Mouse (Mus musculus): ENCODE data around the gene Rab11fip4.

Gene Rab11fip4

DNA sequence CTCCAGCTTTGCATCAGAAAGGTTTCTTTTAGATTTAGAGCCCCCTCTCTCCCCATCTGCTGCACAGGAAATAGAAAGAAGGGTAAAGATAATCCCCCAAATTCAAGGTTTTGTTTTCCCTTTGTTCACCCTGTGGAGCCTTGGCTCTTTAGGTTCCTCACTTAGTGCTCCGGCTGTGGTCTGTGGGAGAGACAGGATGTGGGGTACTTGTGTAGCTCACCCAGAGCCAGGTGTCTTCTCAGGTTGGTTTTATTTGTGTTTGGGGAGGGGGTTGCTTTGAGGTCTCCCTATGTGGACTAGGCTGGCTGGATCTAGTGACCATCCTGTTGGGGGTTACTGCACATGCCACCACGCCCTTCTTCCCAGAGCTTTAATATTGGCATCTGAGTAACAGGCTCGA, 23.9 kb downstream of the Rab11fip4 start:
- DNase-seq (ENCODE audit: low spot score) = no peak

DNA sequence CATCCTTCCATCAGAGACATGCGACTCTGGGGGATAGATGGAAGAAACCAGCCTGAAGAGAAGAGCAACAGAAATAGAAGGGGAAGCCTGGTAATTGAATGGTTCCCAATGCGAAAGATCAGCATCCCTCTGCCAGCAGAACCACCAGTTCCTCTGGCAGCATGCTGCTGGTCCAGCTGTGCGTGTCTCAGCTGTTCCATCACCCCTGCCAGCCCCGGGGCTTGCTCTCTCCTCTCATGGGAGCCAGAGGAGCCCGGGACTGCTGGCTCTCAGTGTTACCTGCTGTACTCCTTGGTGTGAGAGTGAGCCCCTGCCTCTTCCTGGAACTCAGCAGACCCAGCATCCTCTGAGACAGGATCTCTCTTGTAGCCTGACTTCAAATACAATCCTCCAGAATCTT, 24.9 kb downstream of the Rab11fip4 start:
- DNase-seq (ENCODE audit: low spot score) = no peak

DNA sequence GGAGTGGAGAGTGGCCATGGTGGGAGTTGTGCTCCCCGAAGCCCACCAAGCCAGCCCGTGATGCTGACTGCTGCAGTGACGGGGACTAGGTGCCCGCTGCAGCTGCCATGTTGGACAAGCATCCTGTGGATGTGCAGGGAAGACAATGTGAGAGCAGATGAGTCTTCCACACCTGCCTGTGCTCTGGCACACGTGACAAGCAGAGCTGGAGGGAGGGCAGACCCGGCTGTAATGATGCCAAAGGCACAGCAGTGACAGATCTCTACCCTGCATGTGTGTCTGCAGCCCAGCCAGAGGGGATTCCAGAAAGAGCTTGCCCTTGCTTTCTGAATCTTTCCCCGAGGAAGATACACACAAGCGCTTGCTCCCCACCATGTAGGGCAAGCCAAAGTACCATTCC, 27.0 kb downstream of the Rab11fip4 start:
- no peak for DNase-seq (ENCODE audit: low spot score)

DNA sequence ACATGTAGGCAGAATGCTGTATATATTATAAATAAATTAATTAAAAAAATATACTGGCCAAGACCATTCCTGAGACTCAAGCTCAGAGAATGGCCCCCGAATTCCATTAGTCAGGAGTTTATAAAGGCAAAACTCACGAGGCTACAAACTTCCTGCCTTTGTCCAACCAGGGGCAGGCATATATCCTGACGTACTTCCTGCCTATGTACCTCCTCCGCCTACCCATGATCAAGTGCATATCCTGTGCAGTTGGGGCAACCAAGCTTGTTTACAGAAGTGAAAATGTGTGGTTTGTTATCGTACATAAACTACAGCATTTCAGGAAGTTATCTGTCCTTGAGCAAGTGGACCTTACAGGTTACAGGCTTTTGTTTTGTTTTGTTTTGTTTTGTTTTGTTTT, 32.0 kb downstream of the Rab11fip4 start:
- DNase-seq (ENCODE audit: low spot score) = no peak

DNA sequence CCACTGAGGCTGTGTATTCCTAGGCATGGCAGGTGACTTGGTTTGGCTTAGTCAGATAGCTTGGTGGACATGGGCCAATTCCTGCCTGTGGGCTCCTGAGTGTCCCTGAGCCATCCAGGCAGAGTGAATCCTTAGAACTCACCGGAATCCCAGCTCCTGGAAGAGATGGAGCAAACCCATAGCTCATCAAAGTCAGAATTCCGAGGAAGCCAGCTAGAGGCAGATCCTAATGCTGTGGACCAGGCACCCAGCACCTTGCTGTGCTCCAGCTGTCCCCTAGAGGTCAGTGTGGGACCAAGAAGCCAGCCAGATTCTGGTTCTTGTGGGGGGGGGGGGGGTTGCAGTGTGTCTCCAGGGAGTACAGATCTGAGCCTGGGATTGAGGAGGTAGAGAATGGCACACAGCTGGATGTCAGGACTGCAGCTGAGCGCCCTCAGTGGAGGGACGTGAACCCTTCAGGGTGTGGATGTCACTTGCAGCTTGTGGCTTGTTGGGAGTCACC, 33.8 kb downstream of the Rab11fip4 start:
- peak; percentile 61 for DNase-seq (ENCODE audit: low spot score)

DNA sequence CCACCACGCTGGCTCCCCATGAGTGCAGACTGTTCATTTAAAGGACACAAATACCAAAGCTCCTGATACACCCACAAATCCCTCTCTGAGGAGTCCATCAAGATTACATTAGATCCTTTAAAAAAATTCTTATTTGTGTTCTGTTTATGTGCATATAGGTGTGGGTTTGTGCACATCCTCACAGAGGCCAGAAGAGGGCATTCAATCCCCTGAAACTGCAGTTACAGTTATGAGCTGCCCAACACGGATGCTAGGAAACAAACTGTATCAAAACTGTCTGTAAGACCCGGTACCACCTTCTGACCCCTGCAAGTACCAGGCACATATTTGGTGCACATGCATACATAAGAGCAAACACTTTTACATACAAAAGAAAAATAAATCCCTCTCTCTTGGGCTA, 37.7 kb downstream of the Rab11fip4 start:
- no peak for DNase-seq (ENCODE audit: low spot score)

DNA sequence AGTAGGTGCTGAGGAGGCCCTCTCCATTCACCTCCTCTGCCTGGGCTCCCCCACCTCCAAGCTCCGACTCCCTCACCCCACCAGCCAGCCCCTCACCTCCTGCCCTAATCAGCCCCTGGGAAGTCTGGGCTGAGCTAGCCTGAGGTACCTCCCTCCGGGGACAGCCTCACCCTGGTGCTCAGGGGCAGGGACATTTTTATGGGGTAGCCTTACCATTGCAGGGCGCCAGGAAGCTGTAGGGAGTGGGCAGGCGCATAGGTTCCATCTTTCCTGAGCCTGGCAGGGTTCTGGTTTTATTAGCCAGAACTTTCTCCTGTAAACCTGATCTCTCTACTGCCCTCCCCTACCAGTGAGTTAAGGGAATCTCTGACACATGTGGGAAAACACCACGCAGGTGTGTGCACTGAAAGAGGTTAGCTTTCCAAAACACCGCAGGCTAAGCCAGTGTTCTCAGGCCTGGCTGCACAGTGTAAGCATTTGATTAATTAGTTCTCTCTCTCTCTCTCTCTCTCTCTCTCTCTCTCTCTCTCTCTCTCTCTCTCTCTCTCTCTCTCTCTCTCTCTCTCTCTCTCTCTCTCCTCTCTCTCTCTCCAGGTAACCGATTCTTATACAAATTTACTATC, 38.9 kb downstream of the Rab11fip4 start:
- DNase-seq (ENCODE audit: low spot score) = no peak

DNA sequence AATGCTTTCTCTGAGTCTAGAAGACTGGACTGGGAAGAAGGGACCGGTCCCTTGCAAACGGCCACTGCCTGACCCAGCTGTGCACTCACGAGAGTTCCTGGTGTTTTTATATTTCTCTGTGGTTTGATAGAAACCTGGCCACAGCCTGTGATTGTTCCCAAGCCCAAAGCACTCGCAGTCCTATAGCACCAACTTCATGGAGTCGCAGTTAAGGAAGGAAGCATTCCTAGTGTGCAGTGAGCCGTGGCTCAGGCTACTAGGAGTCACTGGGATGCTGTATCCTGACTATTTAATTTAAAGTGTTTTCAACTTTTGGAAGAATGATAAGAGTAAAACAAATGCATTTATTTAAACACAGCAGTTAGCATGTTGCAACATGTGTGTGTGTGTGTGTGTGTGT, 39.5 kb downstream of the Rab11fip4 start:
- no peak for DNase-seq (ENCODE audit: low spot score)

DNA sequence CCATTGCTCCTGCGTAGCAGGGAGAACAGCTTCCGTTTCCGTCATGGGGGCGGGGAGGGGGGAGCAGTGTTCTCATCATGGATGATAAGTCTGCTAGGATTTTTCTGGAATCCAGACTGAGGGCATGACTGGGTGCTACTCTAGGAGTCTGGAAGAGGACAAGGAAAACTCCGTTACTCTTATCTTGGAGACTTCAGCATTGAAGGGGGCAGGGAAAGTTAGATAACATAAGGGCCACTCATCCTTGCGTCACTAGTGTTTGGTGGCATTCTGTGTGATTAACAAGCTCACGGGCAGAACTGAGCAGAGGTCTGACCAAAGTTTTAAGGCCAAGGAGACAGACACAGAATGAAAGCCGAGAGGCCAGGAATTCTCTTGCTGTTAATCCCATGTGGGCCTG, 42.4 kb downstream of the Rab11fip4 start:
- no peak for DNase-seq (ENCODE audit: low spot score)

DNA sequence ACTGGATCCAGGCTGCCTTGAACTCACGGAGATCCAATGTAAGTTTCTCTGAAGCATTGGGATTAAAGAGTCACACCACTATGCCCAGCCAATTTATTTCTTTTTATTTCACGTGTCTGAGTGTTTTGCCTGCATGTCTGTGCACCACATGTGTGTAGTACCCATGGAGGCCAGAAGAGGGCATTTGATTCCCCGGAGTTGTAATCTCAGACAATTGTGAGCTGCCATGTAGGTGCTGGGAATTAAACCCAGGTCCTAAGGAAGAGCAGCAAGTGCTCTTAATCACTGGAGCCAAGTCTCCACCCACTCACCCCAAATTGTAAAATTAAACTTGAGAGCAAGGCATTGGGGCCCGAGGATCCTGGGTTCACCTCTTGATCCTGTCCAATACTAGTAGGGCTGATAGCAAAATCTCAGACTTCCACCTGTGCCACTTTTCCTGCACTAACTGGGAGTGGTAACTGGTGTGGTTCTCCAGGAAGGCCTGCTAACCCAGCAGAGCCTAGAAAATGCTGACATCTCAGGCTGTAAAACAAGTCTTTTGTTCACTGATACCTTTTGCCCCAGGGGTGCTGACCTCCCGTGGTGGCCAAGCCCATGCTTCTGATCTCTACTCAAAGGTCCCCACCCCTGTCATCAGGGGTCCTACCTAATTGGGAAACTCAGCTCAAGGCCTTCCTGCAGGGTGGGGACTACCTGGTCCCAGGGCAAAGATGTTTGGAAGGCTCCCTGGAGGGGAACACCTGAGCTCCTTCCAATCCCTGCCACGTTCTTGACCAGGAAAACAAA, 44.8 kb downstream of the Rab11fip4 start:
- no peak for DNase-seq (ENCODE audit: low spot score)

DNA sequence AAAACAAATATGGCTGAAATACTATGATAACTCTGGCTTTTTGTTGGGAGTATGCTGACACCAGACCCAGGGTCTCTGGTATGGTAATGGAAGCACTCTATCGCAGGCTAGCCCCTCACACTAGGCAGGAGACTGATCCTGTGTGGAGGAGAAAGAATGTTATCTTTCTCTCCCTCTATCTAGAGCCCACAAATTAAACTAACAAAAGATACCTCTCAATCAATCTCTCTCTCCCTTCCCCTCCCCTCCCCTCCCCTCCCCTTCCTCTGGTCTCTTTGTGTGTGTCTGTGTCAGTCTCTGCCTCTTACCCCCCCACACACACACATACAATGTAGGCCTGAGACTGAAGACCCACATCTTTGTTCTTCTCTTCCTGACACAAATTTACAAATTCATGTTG, 45.5 kb downstream of the Rab11fip4 start:
- no peak for DNase-seq (ENCODE audit: low spot score)

DNA sequence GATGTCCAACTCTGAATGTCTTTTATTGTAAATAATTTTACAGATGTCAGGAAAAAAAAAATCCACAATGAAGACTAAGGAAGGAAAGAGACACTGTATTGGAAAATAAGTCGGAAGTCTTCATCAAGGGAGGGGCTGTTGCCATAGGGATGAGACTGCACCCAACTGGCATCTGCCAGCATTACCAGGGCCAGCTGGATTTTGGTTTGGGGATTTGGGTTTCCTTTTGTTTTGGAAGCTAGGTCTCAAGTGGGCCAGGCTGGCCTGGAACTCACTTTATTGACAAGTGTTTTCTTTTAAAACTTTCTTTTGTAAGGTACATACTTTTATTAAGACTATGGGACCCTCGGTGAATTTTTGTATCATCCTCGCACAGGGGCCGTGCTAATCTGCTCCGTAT, 47.7 kb downstream of the Rab11fip4 start:
- DNase-seq (ENCODE audit: low spot score) = no peak

DNA sequence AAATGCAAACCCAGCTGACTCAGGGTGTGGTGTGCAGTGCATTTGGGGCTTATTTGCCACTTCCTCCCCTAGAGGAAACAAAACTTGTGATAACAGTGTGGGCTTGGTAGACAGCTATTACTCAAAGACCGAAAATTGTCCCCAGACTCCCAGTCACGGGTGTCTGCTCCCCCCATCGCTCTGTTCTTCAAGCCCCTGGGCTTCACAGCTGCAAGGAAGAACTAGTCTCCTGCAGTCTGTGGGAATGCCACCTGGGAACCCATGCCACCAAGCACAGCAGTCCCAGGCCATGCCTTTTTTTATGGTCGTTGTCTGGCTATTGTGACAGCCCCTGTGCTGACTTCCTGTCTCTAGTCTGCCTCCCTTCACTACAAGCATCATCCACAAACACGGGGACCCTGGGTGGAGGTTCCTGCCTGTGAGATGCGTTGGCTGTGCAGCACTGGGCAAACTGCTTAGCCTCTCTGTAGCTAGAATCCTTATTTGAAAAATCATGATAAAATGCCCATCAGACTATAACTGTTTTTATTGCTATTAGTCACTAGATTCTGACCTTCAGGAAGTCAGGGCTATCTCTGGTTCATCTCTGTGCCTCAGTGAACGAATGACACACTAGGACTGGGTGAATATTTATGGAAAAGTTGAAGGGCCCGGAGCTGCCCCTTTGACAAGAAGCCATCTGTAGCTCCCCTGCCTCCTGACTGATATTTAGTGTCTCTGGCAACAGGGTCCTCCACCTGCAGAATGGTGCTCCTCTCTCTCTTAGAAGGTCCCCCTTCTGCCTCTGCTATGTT, 50.1 kb downstream of the Rab11fip4 start:
- DNase-seq (ENCODE audit: low spot score) = no peak

DNA sequence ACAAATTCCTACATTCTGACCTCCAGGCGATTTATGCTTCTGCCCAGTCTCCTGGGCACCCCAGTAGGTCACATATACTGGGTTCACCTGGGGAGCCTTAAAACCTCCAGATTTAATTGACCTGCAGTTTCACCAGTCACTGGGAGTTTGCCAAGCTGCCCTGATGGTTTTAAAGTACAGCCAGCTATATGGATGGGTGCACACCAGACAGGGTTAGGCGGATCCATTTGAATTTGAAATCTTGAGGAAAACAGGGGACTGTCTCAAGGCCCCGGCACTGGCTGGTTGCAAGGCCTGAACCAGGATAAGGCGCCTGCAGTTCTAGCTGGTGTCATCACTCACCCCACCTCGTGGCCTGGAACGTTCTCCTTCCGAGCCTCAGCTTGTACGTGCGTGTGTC, 52.7 kb downstream of the Rab11fip4 start:
- DNase-seq (ENCODE audit: low spot score) = no peak

DNA sequence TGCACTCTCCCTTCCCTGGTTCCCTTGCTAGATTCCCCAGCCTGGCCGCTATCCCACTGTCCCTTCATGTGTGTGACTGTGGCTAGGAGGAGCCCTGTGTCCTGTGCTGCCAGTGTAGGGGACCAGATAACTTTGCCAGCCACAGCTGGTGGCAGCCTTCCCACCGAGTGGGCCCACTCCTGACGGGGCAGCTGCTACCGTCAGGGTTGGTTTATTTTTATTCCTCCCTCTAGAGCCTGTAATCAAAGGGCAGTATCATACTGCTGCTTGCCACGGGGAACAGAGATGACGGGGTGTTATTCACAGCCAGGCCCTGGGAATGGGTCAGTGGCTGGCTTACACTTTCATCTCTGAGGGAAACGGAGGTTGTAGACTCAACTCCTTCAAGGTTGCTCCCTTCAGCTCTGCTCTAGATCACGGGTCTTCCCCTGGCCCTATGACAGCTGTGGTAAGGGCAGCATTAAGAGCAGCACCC, 53.7 kb downstream of the Rab11fip4 start:
- no peak for DNase-seq (ENCODE audit: low spot score)

DNA sequence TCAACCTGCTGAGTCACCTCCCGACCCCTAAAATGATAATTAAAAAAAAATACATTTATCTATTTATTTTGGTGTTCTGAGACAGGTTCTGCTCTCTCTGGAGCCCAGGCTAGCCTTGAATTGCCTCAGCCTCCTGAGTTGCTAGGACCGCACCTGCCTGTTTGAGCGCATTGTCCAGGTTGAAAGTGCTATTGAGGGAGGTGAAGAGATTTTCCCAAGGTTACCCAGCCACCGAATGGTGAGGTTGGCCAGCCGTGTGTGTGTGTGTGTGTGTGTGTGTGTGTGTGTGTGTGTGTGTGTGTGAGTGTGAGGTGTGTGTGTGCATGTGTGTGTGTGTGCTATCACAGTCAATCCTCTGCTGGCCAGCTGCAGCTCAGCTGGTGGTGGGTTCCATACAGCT, 55.0 kb downstream of the Rab11fip4 start:
- no peak for DNase-seq (ENCODE audit: low spot score)

DNA sequence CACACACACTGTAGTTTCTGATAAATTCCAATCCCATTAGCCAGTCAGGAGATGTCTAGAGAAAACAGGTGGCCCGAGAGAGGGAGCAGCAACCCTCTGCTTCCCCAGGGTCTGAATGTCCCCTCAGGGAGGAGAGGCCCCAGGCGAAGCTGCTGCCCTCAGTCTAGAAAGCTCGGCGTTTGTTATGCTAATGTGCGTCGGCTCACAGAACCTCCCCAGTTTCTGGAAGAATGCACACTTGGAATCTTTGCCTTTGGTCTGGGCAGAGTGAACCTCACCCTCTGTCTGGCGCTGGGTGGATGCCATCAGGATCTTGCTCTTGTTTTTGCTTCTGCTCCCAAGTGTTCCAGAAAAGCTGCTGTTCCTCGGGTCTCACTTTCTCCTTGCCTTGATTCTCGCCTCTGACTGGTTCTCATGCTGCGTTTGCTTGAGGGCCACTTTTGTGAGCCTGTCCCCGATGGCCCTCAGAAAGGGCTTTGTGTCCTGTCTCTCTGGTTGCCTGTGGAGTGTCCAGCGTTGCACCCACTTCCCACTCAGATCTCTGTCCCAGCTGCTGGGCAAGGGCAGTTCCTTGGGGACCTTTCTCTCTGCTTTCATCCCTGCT, 55.6 kb downstream of the Rab11fip4 start:
- no peak for DNase-seq (ENCODE audit: low spot score)

DNA sequence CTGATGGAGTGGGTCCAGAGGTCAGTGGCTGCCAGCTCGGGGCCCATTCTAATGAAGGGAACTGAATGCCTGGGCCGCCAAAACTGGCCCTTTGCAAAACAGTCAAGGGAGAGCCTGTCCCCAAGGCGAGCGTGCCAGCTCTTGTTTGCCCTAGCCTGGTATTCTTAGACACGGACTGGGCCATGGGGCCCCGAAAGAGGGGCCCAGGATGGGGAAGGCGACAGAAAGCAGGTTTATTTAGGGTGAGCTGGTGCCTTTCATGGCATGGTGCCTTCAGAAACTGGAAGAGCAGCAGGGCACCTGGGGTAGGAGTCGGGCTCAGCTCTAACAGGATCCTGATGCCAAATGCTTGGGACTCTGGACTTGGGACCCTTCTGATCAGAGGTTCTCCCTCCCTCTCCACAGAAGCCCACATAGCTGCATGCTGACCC, 56.1 kb downstream of the Rab11fip4 start:
- DNase-seq (ENCODE audit: low spot score) = no peak

DNA sequence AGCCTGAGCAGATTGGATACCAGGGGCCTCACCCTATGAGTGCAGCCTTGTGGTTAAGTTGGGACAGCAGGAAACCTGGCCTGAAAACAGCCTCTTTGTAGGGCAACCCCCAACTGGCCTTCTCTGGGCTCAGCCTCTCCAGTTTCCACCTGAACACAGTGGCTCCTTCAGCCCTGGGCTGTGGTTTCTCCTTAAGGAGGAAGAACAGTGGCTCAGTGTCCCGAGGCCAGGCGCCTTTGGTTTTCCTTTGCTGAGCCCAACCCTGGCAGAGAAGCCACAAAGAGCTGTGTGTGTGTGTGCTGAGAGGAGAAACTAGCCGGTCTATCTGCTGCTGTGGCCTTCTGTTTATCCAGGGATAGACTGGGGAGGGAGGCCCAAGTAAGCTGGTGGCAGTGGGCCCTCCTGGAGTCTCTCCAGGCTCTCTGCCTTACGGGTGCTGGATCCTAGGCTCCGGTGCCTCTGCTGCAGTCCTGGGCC, 59.4 kb downstream of the Rab11fip4 start:
- no peak for DNase-seq (ENCODE audit: low spot score)

DNA sequence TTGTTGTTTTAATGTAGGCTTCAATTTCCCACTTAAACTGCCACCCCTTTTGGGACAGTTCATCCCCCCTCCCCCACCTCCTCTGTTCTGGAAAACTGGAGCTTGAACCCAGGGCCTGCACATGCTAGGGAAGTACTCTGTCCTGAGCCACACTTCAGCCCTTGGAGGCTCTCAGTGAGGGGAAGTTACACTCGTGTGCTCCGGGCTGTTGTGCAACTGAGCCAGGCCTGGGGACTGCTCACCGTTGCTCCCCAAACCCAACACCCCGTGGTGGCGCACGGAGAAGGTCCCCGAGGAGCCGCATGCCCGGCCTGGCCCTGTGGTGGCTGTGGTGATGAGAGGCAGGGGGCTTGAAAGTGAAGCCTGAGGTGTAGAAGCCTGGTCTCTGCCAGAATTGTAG, 61.2 kb downstream of the Rab11fip4 start:
- DNase-seq (ENCODE audit: low spot score) = no peak

DNA sequence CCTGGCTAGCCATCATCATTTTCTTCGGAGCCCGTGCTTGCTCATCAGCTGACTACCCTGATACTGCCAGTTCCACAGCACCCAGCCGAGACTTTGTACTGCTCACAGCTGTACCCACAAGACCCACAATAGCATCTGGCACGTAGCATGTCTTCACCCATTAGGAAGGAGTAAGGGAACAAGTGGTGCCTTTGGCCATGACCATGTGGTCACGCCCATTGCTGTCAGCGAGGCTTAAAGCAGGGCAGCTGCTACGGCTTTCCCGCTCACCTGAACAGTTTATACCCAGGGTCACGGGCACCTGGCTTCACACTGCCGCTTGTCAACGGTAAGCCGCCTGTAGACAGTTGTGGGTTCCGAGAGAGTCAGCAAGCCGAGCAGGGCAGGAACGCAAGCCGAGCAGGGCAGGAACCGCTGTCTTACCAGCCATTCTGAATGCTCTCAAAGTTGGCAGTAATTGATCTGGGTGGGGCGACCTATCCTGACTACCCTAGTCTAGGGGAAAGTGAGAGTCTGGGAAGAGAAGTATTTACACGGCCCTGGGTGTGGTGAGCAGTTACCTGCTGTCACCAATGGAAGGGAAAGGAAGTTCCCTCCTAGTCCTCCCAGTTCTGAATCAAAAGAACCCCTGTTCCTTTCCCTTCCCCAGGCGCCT, 62.0 kb downstream of the Rab11fip4 start:
- DNase-seq (ENCODE audit: low spot score) = no peak

DNA sequence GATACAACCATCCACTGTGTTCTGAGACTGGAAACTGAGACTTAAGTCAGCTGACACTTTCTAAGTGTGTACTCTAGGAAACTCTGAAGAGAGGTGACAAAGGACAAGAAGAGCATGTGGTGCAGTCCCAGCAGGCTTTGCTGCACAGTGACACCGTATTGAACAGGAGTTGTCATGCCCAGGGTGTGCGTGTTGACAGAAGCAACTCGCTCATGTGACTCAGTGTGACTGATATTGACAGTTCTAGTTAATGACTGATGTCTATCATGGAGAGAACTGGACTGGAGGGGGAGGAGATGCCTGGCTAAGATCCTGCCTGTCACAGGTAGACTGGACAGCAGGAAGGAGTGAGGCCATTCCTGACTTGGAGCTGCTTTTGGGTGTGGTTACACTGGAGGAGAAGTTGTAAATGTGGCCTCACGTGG, 63.4 kb downstream of the Rab11fip4 start:
- no peak for DNase-seq (ENCODE audit: low spot score)
